Mouse (Mus musculus) heart, postnatal 0 days (tissue): ENCODE results near the gene Ltbp1.

Source experiments
- CTCF ChIP-seq: IDR thresholded peaks from 2 replicates; pipeline ENCODE4 v1.5.1; 2016; ENCODE audit warnings: antibody characterized with exemption, control low read depth, low read depth
- EP300 ChIP-seq: IDR thresholded peaks from 2 replicates; pipeline ENCODE4 v1.6.1; 2016; ENCODE audit warnings: antibody characterized with exemption, low read depth

GRCm38 (mm10) chr17:75015546-75015945, 10.2 kb downstream of the Ltbp1 start:
- TF ChIP-seq CTCF = no peak
- no peak for TF ChIP-seq EP300
